Mouse (Mus musculus) heart, adult 2 months (tissue): ENCODE results near the gene Prdm16. TPM values are rescaled to one million over a fixed set of nuclear protein-coding genes. Genes with fewer than 3 reads are reported as not detected.
A peak's percentile ranks its signal among the peaks of the same experiment; 100 is the strongest.

Experiments
- DNase-seq, 2 experiments: peaks; one replicate each; pipeline ENCODE4 v3.0.0; 2021
- H3K27ac ChIP-seq: fragments of 200-600 bp; 2 replicates; pipeline ENCODE4 v1.8.1; 2022
- H3K27me3 ChIP-seq: fragments of 200-500 bp; 2 replicates; pipeline ENCODE4 v1.6.1; 2012; ENCODE audit warnings: mild to moderate bottlenecking, low read length, inconsistent platforms, mixed read lengths; ENCODE audit not compliant: control insufficient read depth, insufficient read depth
- H3K36me3 ChIP-seq: fragments of 200-500 bp; 2 replicates; pipeline ENCODE4 v1.6.1; 2012; ENCODE audit warnings: low read length, inconsistent platforms; ENCODE audit not compliant: control insufficient read depth, insufficient read depth
- H3K4me1 ChIP-seq: fragments of 200-500 bp; 2 replicates; pipeline ENCODE4 v1.6.1; 2011; ENCODE audit warnings: low read length; ENCODE audit not compliant: control insufficient read depth, insufficient read depth
- H3K4me3 ChIP-seq: fragments of 200-600 bp; 2 replicates; pipeline ENCODE4 v1.8.1; 2022
- H3K79me2 ChIP-seq: fragments of 200-500 bp; replicated peaks from 2 replicates; pipeline ENCODE4 v1.6.1; 2012; ENCODE audit warnings: mild to moderate bottlenecking, inconsistent platforms, low read length, moderate library complexity, mixed read lengths; ENCODE audit not compliant: control insufficient read depth, insufficient read depth
- H3K9ac ChIP-seq: fragments of 200-500 bp; 2 replicates; pipeline ENCODE4 v1.6.1; 2012; ENCODE audit warnings: low read depth, mild to moderate bottlenecking, control low read depth, inconsistent platforms, low read length, mixed read lengths
- CTCF ChIP-seq: fragments of 200-600 bp; IDR thresholded peaks from 2 replicates; pipeline ENCODE4 v1.8.1; 2022; ENCODE audit warnings: antibody characterized with exemption, mild to moderate bottlenecking, moderate library complexity
- EP300 ChIP-seq: fragments of 200-500 bp; IDR thresholded peaks from 2 replicates; pipeline ENCODE4 v1.6.1; 2011; ENCODE audit warnings: low read depth, low read length, control low read depth; ENCODE audit not compliant: insufficient read depth
- POLR2A ChIP-seq: fragments of 200-500 bp; IDR thresholded peaks from 2 replicates; pipeline ENCODE4 v1.6.1; 2011; ENCODE audit warnings: mild to moderate bottlenecking, low read depth, low read length, control low read depth; ENCODE audit not compliant: insufficient read depth
- WGBS: fragments of 180-500 bp; shearing (Covaris S2); methylation state at CpG from one replicate; pipeline ENCODE4 v1.1.7; 2018; 5-methylcytosine and 5-hydroxymethylcytosine counted together
- intact Hi-C: fragments of 180-260 bp; cut with DNase I; formaldehyde crosslinking; loops from one replicate; pipeline ENCODE4 v1.15.1; 2025
- polyA plus RNA-seq: library from polyadenylated mRNA; depleted of rRNA; stranded (reverse); fragments of >200 nt; gene quantifications from 2 replicates; pipeline ENCODE4 v1.2.3, GENCODE M21; 2012
- total RNA-seq, 2 experiments: library from RNA; stranded (reverse); gene quantifications; 2 replicates each; pipeline ENCODE4 v1.2.3; 2021

Prdm16 gene
- total and polyA plus RNA-seq, 3 experiments = 7.6 to 18.1 (median 16.8) TPM

GRCm38 (mm10) chr4:154394123-154394722 is 242.4 kb downstream of the Prdm16 start:
- Histone ChIP-seq H3K79me2 (no peaks in the 10 kb centered on the region), H3K36me3 (no peaks in the 10 kb centered on the region), H3K4me3 (no peak overlapping the region), H3K27ac (no peak overlapping the region; the same call in 1 of the 2 replicates), H3K4me1 (0 out of 2 replicates have a peak, but pooled peaks cover 1% of the 10 kb centered on the region), H3K9ac (no peak overlapping the region), H3K27me3 (no peaks in the 10 kb centered on the region)
- TF ChIP-seq CTCF (no peak), POLR2A (no peak), EP300 (no peak)
- WGBS = 63% methylated on average over 7 of the region's 7 CpGs
- intact Hi-C loops = no loop called here
- no peak for DNase-seq

- Histone ChIP-seq H3K4me1 (0 out of 2 replicates have a peak, but pooled peaks cover 1% of the 10 kb centered on the region), H3K79me2 (no peaks in the 10 kb centered on the region), H3K36me3 (no peaks in the 10 kb centered on the region), H3K27ac (no peak overlapping the region; the same call in 1 of the 2 replicates), H3K9ac (no peak overlapping the region), H3K27me3 (no peaks in the 10 kb centered on the region), H3K4me3 (no peak overlapping the region)
- DNase-seq = peak; percentile 61 to 75
- intact Hi-C loops = loop anchor here (2.0 kb wide), 1 partner anchor 63 kb away; no protein-coding TSS in a partner anchor
- TF ChIP-seq POLR2A (no peak), EP300 (0 out of 2 replicates have a peak, but pooled peaks have one; percentile 24), CTCF (peak; percentile 81)
- WGBS = 15% methylated on average over 18 of the region's 18 CpGs
Observed at GRCm38 (mm10) chr4:154393196-154394122, 243.2 kb downstream of the Prdm16 start.

- Histone ChIP-seq H3K79me2 (no peaks in the 10 kb centered on the region), H3K4me3 (no peak overlapping the region), H3K4me1 (0 out of 2 replicates have a peak, but pooled peaks cover 1% of the 10 kb centered on the region), H3K36me3 (no peaks in the 10 kb centered on the region), H3K27me3 (no peaks in the 10 kb centered on the region), H3K9ac (no peak overlapping the region), H3K27ac (no peak overlapping the region)
- 67% methylated on average over 1 of the region's 1 CpGs for whole genome bisulfite sequencing
- DNase-seq = no peak
- TF ChIP-seq EP300 = no peak
- TF ChIP-seq CTCF = peak; percentile 59
- intact Hi-C loops = loop anchor here (2.0 kb wide), 1 partner anchor 62 kb away; no protein-coding TSS in a partner anchor
Observed at GRCm38 (mm10) chr4:154392641-154393040, 244.0 kb downstream of the Prdm16 start.

GRCm38 (mm10) chr4:154390333-154391080 is 246.2 kb downstream of the Prdm16 start:
- no peak for DNase-seq
- Histone ChIP-seq H3K4me3 (no peak overlapping the region), H3K4me1 (0 out of 2 replicates have a peak, but pooled peaks cover 1% of the 10 kb centered on the region), H3K9ac (no peak overlapping the region), H3K79me2 (no peaks in the 10 kb centered on the region), H3K27me3 (no peaks in the 10 kb centered on the region), H3K36me3 (no peaks in the 10 kb centered on the region), H3K27ac (no peak overlapping the region)
- intact Hi-C loops = no loop called here
- 46% methylated on average over 20 of the region's 20 CpGs for WGBS
- TF ChIP-seq EP300 (no peak), CTCF (no peak), POLR2A (no peak)

GRCm38 (mm10) chr4:154389641-154390040 is 247.0 kb downstream of the Prdm16 start:
- no peaks in the 10 kb centered on the region for H3K79me2 ChIP-seq

More at GRCm38 (mm10) chr4:154389641-154390040, 247.0 kb downstream of the Prdm16 start:
- H3K9ac ChIP-seq = no peak overlapping the region
- no peak overlapping the region for H3K4me3 ChIP-seq
- TF ChIP-seq CTCF = no peak
- no peak for TF ChIP-seq EP300
- no peaks in the 10 kb centered on the region for H3K27me3 ChIP-seq
- WGBS = 93% methylated on average over 2 of the region's 2 CpGs
- intact Hi-C loops = no loop called here
- 0 out of 2 replicates have a peak, but pooled peaks cover 1% of the 10 kb centered on the region for H3K4me1 ChIP-seq
- no peaks in the 10 kb centered on the region for H3K36me3 ChIP-seq
- no peak for DNase-seq
- no peak overlapping the region for H3K27ac ChIP-seq
